Mouse (Mus musculus): ENCODE data around the gene Clock. TPM values are rescaled to one million over a fixed set of nuclear protein-coding genes. Genes with fewer than 3 reads are reported as not detected.

The Clock gene
- polyA plus RNA-seq, 1 experiment from 2014 or later: 7.9 TPM

DNA sequence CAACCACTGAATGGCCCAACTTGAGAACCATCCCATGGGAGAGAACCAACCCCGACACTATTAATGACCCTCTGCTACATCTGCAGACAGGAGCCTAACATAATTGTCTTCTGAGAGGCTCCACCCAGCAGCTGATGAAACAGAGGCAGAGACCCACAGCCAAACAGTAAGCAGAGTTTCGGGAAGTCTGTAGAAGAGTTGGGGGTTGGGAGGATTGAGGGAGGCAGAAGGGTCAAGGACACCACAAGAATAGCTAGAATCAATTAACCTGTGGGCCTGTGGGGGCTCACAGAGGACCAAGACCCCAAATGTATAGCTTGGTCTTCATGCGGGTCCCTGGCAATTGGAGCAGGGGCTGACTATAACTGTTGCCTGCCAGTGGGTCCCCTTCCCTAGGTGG lies 16.3 kb downstream of the Clock start:
- Histone ChIP-seq H3K27ac (no peak overlapping the region), H3K9me3 (replicated peaks; ENCODE audit: low read length) (no peaks in the 10 kb centered on the region), H3K9ac (ENCODE audit: low read depth, low read length) (no peak overlapping the region), H3K4me3 (replicated peaks; ENCODE audit: low read depth, low read length) (no peak overlapping the region), H3K27me3 (ENCODE audit: insufficient read depth, low read length) (no peaks in the 10 kb centered on the region), H3K4me1 (replicated peaks; ENCODE audit: insufficient read depth, low read length) (no peaks in the 10 kb centered on the region), H3K4me2 (ENCODE audit: low read length) (no peak overlapping the region), H3K36me3 (ENCODE audit: insufficient read depth, low read length) (no peaks in the 10 kb centered on the region)
- 95% methylated on average over 3 of the region's 3 CpGs for WGBS
- ATAC-seq (replicated peaks; ENCODE audit: low FRiP score, low read depth) (no peak), DNase-seq (ENCODE audit: low spot score) (no peak)
- TF ChIP-seq CTCF (IDR thresholded peaks at IDR 0.05; ENCODE audit: low read depth): no peak

DNA sequence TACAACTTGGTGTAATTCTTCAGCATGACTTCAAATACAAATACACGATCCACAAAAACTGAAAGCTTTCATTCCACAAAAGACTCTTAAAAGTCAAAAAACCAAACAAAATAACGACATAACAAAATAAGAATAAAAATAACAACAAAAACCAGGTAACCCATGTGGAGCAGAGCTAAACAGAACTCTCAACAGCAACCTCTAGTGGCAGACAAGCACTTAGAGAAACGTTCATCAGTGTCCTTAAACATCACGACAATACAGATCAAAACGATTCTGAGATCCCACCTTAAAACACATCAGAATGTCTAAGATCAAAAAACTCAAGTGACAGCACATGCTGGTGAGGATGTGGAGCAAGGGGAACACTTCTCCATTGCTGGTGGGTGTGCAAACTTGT lies 17.5 kb downstream of the Clock start:
- ATAC-seq (replicated peaks; ENCODE audit: low FRiP score, low read depth) (no peak), DNase-seq (ENCODE audit: low spot score) (no peak)
- no peak overlapping the region for H3K4me2 ChIP-seq (ENCODE audit: low read length)
- H3K36me3 ChIP-seq (ENCODE audit: insufficient read depth, low read length): no peaks in the 10 kb centered on the region
- WGBS: 80% methylated on average over 5 of the region's 5 CpGs
- no peak overlapping the region for H3K9ac ChIP-seq (ENCODE audit: low read depth, low read length)
- no peak overlapping the region for H3K27ac ChIP-seq
- no peaks in the 10 kb centered on the region for H3K9me3 ChIP-seq (replicated peaks; ENCODE audit: low read length)
- peak; percentile 17; the same call in 1 of the 2 replicates for TF ChIP-seq CTCF (IDR thresholded peaks at IDR 0.05; ENCODE audit: low read depth)
- no peak overlapping the region for H3K4me3 ChIP-seq (replicated peaks; ENCODE audit: low read depth, low read length)
- no peaks in the 10 kb centered on the region for H3K27me3 ChIP-seq (ENCODE audit: insufficient read depth, low read length)
- no peaks in the 10 kb centered on the region for H3K4me1 ChIP-seq (replicated peaks; ENCODE audit: insufficient read depth, low read length)

DNA sequence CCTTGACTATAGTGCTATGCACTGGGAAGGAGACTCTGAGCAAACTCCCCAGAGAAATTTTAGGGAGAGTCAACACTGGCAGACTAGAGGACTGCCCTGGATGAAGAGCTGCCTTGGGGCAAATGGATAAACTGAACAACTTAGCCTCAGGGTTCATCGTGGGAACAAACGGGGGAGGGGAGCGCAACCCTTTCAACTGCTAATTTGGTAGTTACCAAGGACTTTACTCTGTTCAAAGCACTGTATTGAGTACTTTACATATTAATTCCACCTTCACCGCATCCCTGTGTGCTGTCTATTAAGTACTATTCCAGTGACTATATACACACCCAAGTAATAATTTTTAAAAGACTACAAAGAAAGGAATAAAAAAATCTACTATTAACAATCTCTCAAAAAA lies 18.9 kb downstream of the Clock start:
- WGBS: 64% methylated on average over 4 of the region's 4 CpGs
- Histone ChIP-seq H3K27ac (no peak overlapping the region), H3K27me3 (ENCODE audit: insufficient read depth, low read length) (no peaks in the 10 kb centered on the region), H3K36me3 (ENCODE audit: insufficient read depth, low read length) (no peaks in the 10 kb centered on the region), H3K4me3 (replicated peaks; ENCODE audit: low read depth, low read length) (no peak overlapping the region), H3K4me2 (ENCODE audit: low read length) (no peak overlapping the region), H3K9me3 (replicated peaks; ENCODE audit: low read length) (no peaks in the 10 kb centered on the region), H3K4me1 (replicated peaks; ENCODE audit: insufficient read depth, low read length) (no peaks in the 10 kb centered on the region), H3K9ac (ENCODE audit: low read depth, low read length) (no peak overlapping the region)
- no peak for TF ChIP-seq CTCF (IDR thresholded peaks at IDR 0.05; ENCODE audit: low read depth)
- ATAC-seq (replicated peaks; ENCODE audit: low FRiP score, low read depth): no peak
- DNase-seq (ENCODE audit: low spot score): no peak

DNA sequence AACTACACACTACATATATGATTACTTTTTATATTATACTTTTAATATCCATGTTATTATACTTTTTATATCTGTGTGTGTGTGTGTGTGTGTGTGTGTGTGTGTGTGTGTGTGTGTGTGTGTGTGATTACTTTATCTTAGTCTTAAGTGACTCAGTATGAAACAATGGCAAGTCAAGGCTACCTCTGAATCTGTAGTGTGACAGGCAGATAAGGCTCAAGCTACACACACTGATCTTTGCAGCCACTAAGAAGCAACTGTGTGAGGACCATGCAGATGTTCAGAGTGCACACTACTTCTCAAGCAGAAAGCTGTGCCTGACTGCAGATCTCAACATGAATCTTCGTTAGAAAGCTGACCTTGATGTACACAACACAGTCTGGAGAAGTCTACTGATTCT lies 20.7 kb downstream of the Clock start:
- no peak for DNase-seq (ENCODE audit: low spot score)
- H3K4me2 ChIP-seq (ENCODE audit: low read length): no peak overlapping the region
- H3K9ac ChIP-seq (ENCODE audit: low read depth, low read length): no peak overlapping the region
- no peaks in the 10 kb centered on the region for H3K36me3 ChIP-seq (ENCODE audit: insufficient read depth, low read length)
- 80% methylated on average over 1 of the region's 1 CpGs for WGBS
- no peaks in the 10 kb centered on the region for H3K27me3 ChIP-seq (ENCODE audit: insufficient read depth, low read length)
- H3K4me1 ChIP-seq (replicated peaks; ENCODE audit: insufficient read depth, low read length): no peaks in the 10 kb centered on the region
- H3K9me3 ChIP-seq (replicated peaks; ENCODE audit: low read length): no peaks in the 10 kb centered on the region
- TF ChIP-seq CTCF (IDR thresholded peaks at IDR 0.05; ENCODE audit: low read depth): no peak
- no peak for ATAC-seq (replicated peaks; ENCODE audit: low FRiP score, low read depth)
- no peak overlapping the region for H3K27ac ChIP-seq
- H3K4me3 ChIP-seq (replicated peaks; ENCODE audit: low read depth, low read length): no peak overlapping the region

DNA sequence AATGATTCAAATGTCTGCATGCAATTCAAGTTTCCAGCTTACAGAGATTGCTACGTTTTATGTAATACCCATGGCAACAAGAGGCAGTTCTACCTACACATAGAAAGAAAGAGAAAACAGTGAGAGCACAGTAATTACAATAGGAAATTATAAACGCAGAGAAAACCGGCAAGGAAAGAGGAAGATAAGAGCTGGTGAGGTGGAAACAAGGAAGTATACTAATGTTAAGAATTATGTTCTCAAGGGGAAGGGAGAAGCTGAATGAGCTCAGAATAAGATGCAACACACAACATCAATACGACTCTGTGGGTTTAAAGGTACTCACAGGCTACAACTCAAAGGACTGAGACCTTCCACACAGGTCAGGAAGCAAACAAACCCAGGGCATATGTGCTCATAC lies 29.6 kb downstream of the Clock start:
- Histone ChIP-seq H3K4me1 (replicated peaks; ENCODE audit: insufficient read depth, low read length) (no peaks in the 10 kb centered on the region), H3K9ac (ENCODE audit: low read depth, low read length) (no peak overlapping the region), H3K4me3 (replicated peaks; ENCODE audit: low read depth, low read length) (no peak overlapping the region), H3K27ac (no peak overlapping the region), H3K36me3 (ENCODE audit: insufficient read depth, low read length) (no peaks in the 10 kb centered on the region), H3K9me3 (replicated peaks; ENCODE audit: low read length) (no peaks in the 10 kb centered on the region), H3K27me3 (ENCODE audit: insufficient read depth, low read length) (no peaks in the 10 kb centered on the region), H3K4me2 (ENCODE audit: low read length) (no peak overlapping the region)
- no peak for DNase-seq (ENCODE audit: low spot score)
- TF ChIP-seq CTCF (IDR thresholded peaks at IDR 0.05; ENCODE audit: low read depth): no peak
- WGBS: 84% methylated on average over 4 of the region's 4 CpGs
- no peak for ATAC-seq (replicated peaks; ENCODE audit: low FRiP score, low read depth)

DNA sequence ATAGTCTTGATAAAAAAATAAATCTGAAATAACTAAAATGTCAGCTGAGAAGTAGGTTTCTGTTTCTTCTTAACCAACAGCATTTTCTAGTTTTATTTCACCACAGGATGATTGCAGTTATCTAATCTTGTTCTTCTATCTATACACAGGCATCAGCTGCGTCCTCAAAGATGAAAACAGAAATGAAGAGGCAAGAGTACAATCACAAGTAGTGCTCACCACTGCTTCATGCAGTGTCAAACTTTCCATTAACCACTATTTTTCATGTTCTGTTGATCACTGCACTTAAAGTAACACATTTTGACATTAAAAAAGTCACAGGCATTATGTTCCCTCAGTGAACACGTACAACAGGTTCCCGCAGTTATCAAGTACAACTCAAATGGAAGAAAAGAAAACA lies 53.6 kb downstream of the Clock start:
- Histone ChIP-seq H3K9me3 (replicated peaks; ENCODE audit: low read length) (no peaks in the 10 kb centered on the region), H3K27ac (no peak overlapping the region), H3K27me3 (ENCODE audit: insufficient read depth, low read length) (no peaks in the 10 kb centered on the region), H3K9ac (ENCODE audit: low read depth, low read length) (no peak overlapping the region), H3K4me3 (replicated peaks; ENCODE audit: low read depth, low read length) (no peak overlapping the region), H3K36me3 (ENCODE audit: insufficient read depth, low read length) (0 out of 2 replicates have a peak, but pooled peaks cover 4% of the 10 kb centered on the region), H3K4me1 (replicated peaks; ENCODE audit: insufficient read depth, low read length) (no peaks in the 10 kb centered on the region), H3K4me2 (ENCODE audit: low read length) (no peak overlapping the region)
- no peak for ATAC-seq (replicated peaks; ENCODE audit: low FRiP score, low read depth)
- 80% methylated on average over 3 of the region's 3 CpGs for WGBS
- no peak for TF ChIP-seq CTCF (IDR thresholded peaks at IDR 0.05; ENCODE audit: low read depth)
- no peak for DNase-seq (ENCODE audit: low spot score)

DNA sequence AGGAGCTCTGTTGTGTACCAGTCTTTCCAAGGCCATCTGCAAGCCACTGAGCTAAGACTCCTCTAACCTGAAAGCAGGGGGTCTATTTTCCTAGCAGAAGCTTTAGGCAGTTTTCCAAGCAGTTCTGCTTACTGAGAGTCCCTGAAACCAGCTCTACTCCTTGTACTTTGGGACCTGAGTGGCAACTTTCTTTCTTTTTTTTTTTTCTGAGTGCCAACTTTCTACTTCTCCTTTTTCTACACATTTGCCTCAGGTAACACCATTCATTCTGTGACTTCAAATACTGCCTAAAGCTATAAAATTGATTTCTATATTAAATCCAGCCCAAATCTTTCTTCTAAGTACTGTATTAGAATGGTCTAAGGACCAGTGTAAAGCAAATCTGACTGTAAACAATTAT lies 58.1 kb downstream of the Clock start:
- no peak for DNase-seq (ENCODE audit: low spot score)
- ATAC-seq (replicated peaks; ENCODE audit: low FRiP score, low read depth): no peak
- Histone ChIP-seq H3K27me3 (ENCODE audit: insufficient read depth, low read length) (no peaks in the 10 kb centered on the region), H3K4me3 (replicated peaks; ENCODE audit: low read depth, low read length) (no peak overlapping the region), H3K27ac (no peak overlapping the region), H3K4me2 (ENCODE audit: low read length) (no peak overlapping the region), H3K9ac (ENCODE audit: low read depth, low read length) (no peak overlapping the region), H3K9me3 (replicated peaks; ENCODE audit: low read length) (no peaks in the 10 kb centered on the region), H3K36me3 (ENCODE audit: insufficient read depth, low read length) (0 out of 2 replicates have a peak, but pooled peaks cover 4% of the 10 kb centered on the region), H3K4me1 (replicated peaks; ENCODE audit: insufficient read depth, low read length) (no peaks in the 10 kb centered on the region)
- no peak for TF ChIP-seq CTCF (IDR thresholded peaks at IDR 0.05; ENCODE audit: low read depth)

Measured in kidney, postnatal 0 days (tissue).